Mouse (Mus musculus) ES-E14 (cell line): ENCODE measurements at regions not wholly inside any gene's neighbourhood (a gene's known extent, or its start where the extent isn't known, plus 50 kb on each side); places are given as distances from the start of the nearest gene placed in this dataset.

Experiments
- DNase-seq: peaks from one replicate; pipeline ENCODE4 v3.0.0-alpha.2; 2013; ENCODE audit warnings: low read depth, low spot score
- H3K27ac ChIP-seq: 2 replicates; pipeline ENCODE4 v1.5.1; 2012; ENCODE audit warnings: low read depth, mild to moderate bottlenecking, low read length, moderate library complexity, mixed read lengths; ENCODE audit not compliant: poor library complexity, insufficient read depth, severe bottlenecking
- H3K36me3 ChIP-seq: 2 replicates; pipeline ENCODE4 v1.6.1; 2012; ENCODE audit warnings: mild to moderate bottlenecking, low read length, moderate library complexity, mixed read lengths; ENCODE audit not compliant: control insufficient read depth, poor library complexity, insufficient read depth, severe bottlenecking
- H3K4me1 ChIP-seq, 2 experiments: fragments of 150-350 bp in 1 of 2; sonication (generic) in 1 of 2; 2 replicates each; pipeline ENCODE4 v1.6.1; 2012; ENCODE audit warnings: low read length in 2 of 2, mild to moderate bottlenecking in 1 of 2, mixed read lengths in 1 of 2; ENCODE audit not compliant: control insufficient read depth in 2 of 2, insufficient read depth in 2 of 2, poor library complexity in 1 of 2
- H3K4me3 ChIP-seq, 2 experiments: fragments of 150-350 bp in 1 of 2; sonication (generic) in 1 of 2; 2 replicates each; pipeline ENCODE4 v1.5.1; 2012; ENCODE audit warnings: low read length in 2 of 2, low read depth in 1 of 2, mild to moderate bottlenecking in 1 of 2, mixed read lengths in 1 of 2; ENCODE audit not compliant: insufficient read depth in 1 of 2, poor library complexity in 1 of 2, severe bottlenecking in 1 of 2
- H3K9ac ChIP-seq: 2 replicates; pipeline ENCODE4 v1.6.1; 2012; ENCODE audit warnings: low read depth, mild to moderate bottlenecking, low read length, mixed read lengths; ENCODE audit not compliant: poor library complexity, insufficient read depth, severe bottlenecking
- H3K9me3 ChIP-seq: fragments of 150-350 bp; sonication (generic); 2 replicates; pipeline ENCODE4 v1.6.1; 2012; ENCODE audit warnings: low read depth, mild to moderate bottlenecking, low read length; ENCODE audit not compliant: control insufficient read depth, insufficient read depth
- CHD2 ChIP-seq: IDR thresholded peaks from 2 replicates; pipeline ENCODE4 v1.6.1; 2014; ENCODE audit warnings: mild to moderate bottlenecking, low read depth, low read length, inconsistent platforms
- HCFC1 ChIP-seq: IDR thresholded peaks from 2 replicates; pipeline ENCODE4 v1.6.1; 2012; ENCODE audit warnings: low read length, inconsistent platforms, borderline replicate concordance; ENCODE audit not compliant: insufficient read depth
- MAFK ChIP-seq: IDR thresholded peaks from 2 replicates; pipeline ENCODE4 v1.6.1; 2014; ENCODE audit warnings: mild to moderate bottlenecking, low read depth, low read length, inconsistent platforms; ENCODE audit not compliant: insufficient read depth
- ZC3H11A ChIP-seq: IDR thresholded peaks from 2 replicates; pipeline ENCODE4 v1.6.1; 2012; ENCODE audit warnings: low read depth, mild to moderate bottlenecking, inconsistent platforms, low read length, borderline replicate concordance
- ZNF384 ChIP-seq: IDR thresholded peaks from 2 replicates; pipeline ENCODE4 v1.6.1; 2012; ENCODE audit warnings: low read depth, low read length, inconsistent platforms
- in situ Hi-C, 2 experiments: fragments of 600-800 bp; cut with MboI; formaldehyde crosslinking; loops; one replicate each; pipeline ENCODE4 v1.15.1; 2025; ENCODE audit warnings: low sequenced_read_pairs in 2 of 2, inconsistent platforms in 1 of 2; ENCODE audit not compliant: unreplicated experiment in 2 of 2

DNA sequence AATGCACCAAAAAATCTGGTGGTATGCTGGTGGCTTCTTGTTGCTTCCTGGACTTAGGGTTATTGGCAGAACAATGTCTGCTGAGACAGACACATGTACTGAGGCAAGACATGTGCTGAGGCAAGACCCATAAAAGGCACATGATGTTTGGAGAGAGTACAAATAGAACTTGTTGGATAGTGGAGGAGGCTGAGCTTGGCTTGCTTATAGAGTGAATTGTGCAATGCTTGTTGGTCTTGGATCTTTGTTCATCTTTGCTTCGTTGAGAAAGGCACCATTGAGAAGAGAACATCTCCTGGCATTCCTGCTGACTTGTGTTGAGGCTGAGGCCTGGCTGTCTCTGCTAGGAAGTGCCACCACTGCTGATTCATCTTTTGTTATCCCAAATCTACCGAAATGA, 117.8 kb upstream of the Tbc1d2b start:
- TF ChIP-seq ZNF384, result no peak
- in situ Hi-C loops, result no loop called here

DNA sequence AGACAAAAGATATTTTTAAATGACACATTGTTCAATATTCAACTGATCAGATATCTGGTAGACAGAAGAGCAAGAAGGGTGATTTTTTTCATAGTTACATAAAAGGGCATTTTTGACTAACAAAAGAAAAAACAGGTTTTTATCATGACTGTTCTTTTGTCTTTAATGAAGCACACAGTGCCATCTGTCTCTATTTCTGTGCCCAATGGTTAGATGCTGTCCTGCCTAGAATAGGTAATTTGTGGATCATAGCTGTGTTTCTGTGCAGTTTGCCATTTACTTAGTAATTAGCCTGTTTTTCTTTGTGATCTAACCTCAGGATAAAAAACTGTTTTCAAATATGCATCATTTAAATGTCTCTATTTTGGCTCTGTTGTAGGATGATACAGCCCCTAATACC, 114.4 kb upstream of the Tbc1d2b start:
- no peak overlapping the region for H3K27ac ChIP-seq
- H3K9ac ChIP-seq, result no peak overlapping the region
- DNase-seq, result no peak
- no peaks in the 10 kb centered on the region for H3K9me3 ChIP-seq
- H3K4me3 ChIP-seq, result no peak overlapping the region
- TF ChIP-seq ZNF384 (no peak), HCFC1 (no peak), MAFK (no peak), CHD2 (no peak), ZC3H11A (no peak)
- no peaks in the 10 kb centered on the region for H3K4me1 ChIP-seq
- in situ Hi-C loops, result no loop called here
- H3K36me3 ChIP-seq, result no peaks in the 10 kb centered on the region

More for the DNA sequence above, 117.8 kb upstream of the Tbc1d2b start:
- no peak for DNase-seq
- Histone ChIP-seq H3K4me1 (no peaks in the 10 kb centered on the region), H3K4me3 (no peak overlapping the region), H3K27ac (no peak overlapping the region), H3K36me3 (no peaks in the 10 kb centered on the region), H3K9ac (no peak overlapping the region), H3K9me3 (no peaks in the 10 kb centered on the region)

DNA sequence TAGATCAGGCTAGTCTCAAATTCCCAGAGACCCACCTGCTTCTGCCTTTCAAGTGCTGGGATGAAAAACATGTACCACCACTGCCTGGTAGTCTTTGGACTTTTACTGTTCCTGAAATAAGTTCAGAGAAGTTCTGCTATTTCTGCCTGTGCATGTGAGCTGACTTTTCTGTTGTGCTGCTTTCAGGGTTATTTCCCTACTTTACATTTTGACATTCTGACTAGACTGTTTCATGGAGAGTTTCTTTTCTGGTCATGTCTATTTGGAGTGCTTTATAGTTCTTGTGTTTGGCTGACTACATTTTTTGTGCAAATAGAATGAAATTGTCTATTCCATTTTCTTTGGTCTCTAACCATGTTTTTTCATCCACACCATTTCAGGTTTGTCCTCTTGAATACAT, 109.5 kb upstream of the Tbc1d2b start:
- Histone ChIP-seq H3K36me3 (no peaks in the 10 kb centered on the region), H3K9ac (no peak overlapping the region), H3K27ac (no peak overlapping the region), H3K4me3 (no peak overlapping the region), H3K4me1 (no peaks in the 10 kb centered on the region), H3K9me3 (no peaks in the 10 kb centered on the region)
- TF ChIP-seq ZC3H11A (no peak), HCFC1 (no peak), MAFK (no peak), ZNF384 (no peak)
- no peak for DNase-seq
- in situ Hi-C loops, result no loop called here

GRCm38 (mm10) chr9:90369568-90369967, 99.0 kb upstream of the Tbc1d2b start:
- H3K36me3 ChIP-seq, result no peaks in the 10 kb centered on the region
- no peak overlapping the region for H3K9ac ChIP-seq
- TF ChIP-seq CHD2 (no peak), ZC3H11A (no peak), ZNF384 (no peak), MAFK (no peak), HCFC1 (no peak)
- no peaks in the 10 kb centered on the region for H3K4me1 ChIP-seq
- H3K27ac ChIP-seq, result no peak overlapping the region
- in situ Hi-C loops, result no loop called here
- H3K9me3 ChIP-seq, result no peaks in the 10 kb centered on the region
- no peak overlapping the region for H3K4me3 ChIP-seq
- DNase-seq, result no peak

- no peak overlapping the region for H3K4me3 ChIP-seq
- no peak overlapping the region for H3K9ac ChIP-seq
- H3K9me3 ChIP-seq, result no peaks in the 10 kb centered on the region
- DNase-seq, result no peak
- in situ Hi-C loops, result no loop called here
- no peaks in the 10 kb centered on the region for H3K4me1 ChIP-seq
- no peaks in the 10 kb centered on the region for H3K36me3 ChIP-seq
- H3K27ac ChIP-seq, result no peak overlapping the region
- TF ChIP-seq ZNF384, result no peak
- no peak for TF ChIP-seq HCFC1
- TF ChIP-seq ZC3H11A, result no peak
- no peak for TF ChIP-seq MAFK
- TF ChIP-seq CHD2, result no peak
Measured at GRCm38 (mm10) chr9:90367745-90368144, 97.1 kb upstream of the Tbc1d2b start.
